Mouse (Mus musculus) neural tube, embryonic 13.5 days (tissue): ENCODE results near the gene Ccnl1. TPM values are rescaled to one million over a fixed set of nuclear protein-coding genes. Genes with fewer than 3 reads are reported as not detected.

ENCODE experiments used
- ATAC-seq: fragments of 200-750 bp; cut with Nextera tagmentation; 2 replicates; pipeline ENCODE4 v1.8.0; 2017; ENCODE audit warnings: low read depth, mild to moderate bottlenecking, moderate TSS enrichment, moderate library complexity
- H3K27ac ChIP-seq: fragments of 300-500 bp; sonication (generic); replicated peaks from 2 replicates; pipeline ENCODE4 v1.5.1; 2015; ENCODE audit warnings: moderate library complexity, mild to moderate bottlenecking, inconsistent platforms
- H3K27me3 ChIP-seq: fragments of 300-500 bp; sonication (generic); 2 replicates; pipeline ENCODE4 v1.6.1; 2015; ENCODE audit warnings: mild to moderate bottlenecking, inconsistent platforms
- H3K36me3 ChIP-seq: fragments of 300-500 bp; sonication (generic); 2 replicates; pipeline ENCODE4 v1.6.1; 2015; ENCODE audit warnings: mild to moderate bottlenecking, inconsistent platforms
- H3K4me1 ChIP-seq: fragments of 300-500 bp; sonication (generic); replicated peaks from 2 replicates; pipeline ENCODE4 v1.6.1; 2015; ENCODE audit warnings: inconsistent platforms
- H3K4me2 ChIP-seq: fragments of 300-500 bp; sonication (generic); 2 replicates; pipeline ENCODE4 v1.6.1; 2015; ENCODE audit warnings: inconsistent platforms, mild to moderate bottlenecking, moderate library complexity
- H3K4me3 ChIP-seq: fragments of 300-500 bp; sonication (generic); 2 replicates; pipeline ENCODE4 v1.5.1; 2015; ENCODE audit warnings: mild to moderate bottlenecking, inconsistent platforms
- H3K9ac ChIP-seq: fragments of 300-500 bp; sonication (generic); 2 replicates; pipeline ENCODE4 v1.6.1; 2015; ENCODE audit warnings: moderate library complexity, mild to moderate bottlenecking, inconsistent platforms
- H3K9me3 ChIP-seq: fragments of 300-500 bp; sonication (generic); 2 replicates; pipeline ENCODE4 v1.6.1; 2016; ENCODE audit warnings: inconsistent platforms
- WGBS: fragments of 180-500 bp; shearing (Covaris S2); methylation state at CpG from one replicate; pipeline ENCODE4 v1.1.7; 2015; 5-methylcytosine and 5-hydroxymethylcytosine counted together
- polyA plus RNA-seq: library from polyadenylated mRNA; unstranded; fragments of >200 nt; fragmentation: Nextera tagmentation; extraction: Ambion mirVana; gene quantifications from 2 replicates; pipeline ENCODE4 v1.2.1, GENCODE M21; 2015

The Ccnl1 gene
- polyA plus RNA-seq, 1 experiment from 2014 or later, result 75.1 TPM

GRCm38 (mm10) chr3:65930636-65931035, 27.4 kb downstream of the Ccnl1 start:
- no peak overlapping the region for H3K27ac ChIP-seq
- H3K4me2 ChIP-seq, result no peak overlapping the region
- no peak overlapping the region for H3K9ac ChIP-seq
- ATAC-seq, result no peak
- H3K36me3 ChIP-seq, result no peaks in the 10 kb centered on the region
- no peaks in the 10 kb centered on the region for H3K9me3 ChIP-seq
- peaks cover 18% of the 10 kb centered on the region for H3K4me1 ChIP-seq
- H3K27me3 ChIP-seq, result no peaks in the 10 kb centered on the region
- 56% methylated on average over 8 of the region's 8 CpGs for WGBS
- H3K4me3 ChIP-seq, result no peak overlapping the region

- Histone ChIP-seq H3K27ac (no peak overlapping the region), H3K4me3 (0 out of 2 replicates have a peak overlapping the region, but pooled peaks have one; percentile 9), H3K36me3 (no peaks in the 10 kb centered on the region), H3K9ac (peak overlapping the region; percentile 22; the same call in 1 of the 2 replicates), H3K27me3 (no peaks in the 10 kb centered on the region), H3K9me3 (no peaks in the 10 kb centered on the region), H3K4me1 (peaks cover 18% of the 10 kb centered on the region), H3K4me2 (peak overlapping the region; percentile 50)
- peak; percentile 59; the same call in 1 of the 2 replicates for ATAC-seq
- 26% methylated on average over 20 of the region's 20 CpGs for WGBS
These were observed 28.0 kb downstream of the Ccnl1 start for GRCm38 (mm10) chr3:65929821-65930633.

GRCm38 (mm10) chr3:65929304-65929783, 28.7 kb downstream of the Ccnl1 start:
- ATAC-seq, result peak; percentile 88
- peak overlapping the region; percentile 50 for H3K4me2 ChIP-seq
- 0 out of 2 replicates have a peak overlapping the region, but pooled peaks have one; percentile 42 for H3K27ac ChIP-seq
- peaks cover 18% of the 10 kb centered on the region for H3K4me1 ChIP-seq
- peak overlapping the region; percentile 25 for H3K4me3 ChIP-seq
- peak overlapping the region; percentile 22; the same call in 1 of the 2 replicates for H3K9ac ChIP-seq
- 3% methylated on average over 10 of the region's 10 CpGs for WGBS
- H3K9me3 ChIP-seq, result no peaks in the 10 kb centered on the region
- no peaks in the 10 kb centered on the region for H3K36me3 ChIP-seq
- no peaks in the 10 kb centered on the region for H3K27me3 ChIP-seq

- H3K9ac ChIP-seq, result 0 out of 2 replicates have a peak overlapping the region, but pooled peaks have one; percentile 41
- peaks cover 18% of the 10 kb centered on the region for H3K4me1 ChIP-seq
- peak overlapping the region; percentile 50 for H3K4me2 ChIP-seq
- 0 out of 2 replicates have a peak overlapping the region, but pooled peaks have one; percentile 42 for H3K27ac ChIP-seq
- H3K9me3 ChIP-seq, result no peaks in the 10 kb centered on the region
- peak; percentile 30; the same call in 1 of the 2 replicates for ATAC-seq
- 27% methylated on average over 4 of the region's 4 CpGs for WGBS
- no peak overlapping the region; the same call in 1 of the 2 replicates for H3K4me3 ChIP-seq
- no peaks in the 10 kb centered on the region for H3K36me3 ChIP-seq
- H3K27me3 ChIP-seq, result no peaks in the 10 kb centered on the region
These were observed 29.3 kb downstream of the Ccnl1 start for GRCm38 (mm10) chr3:65928614-65929272.

- H3K9me3 ChIP-seq, result no peaks in the 10 kb centered on the region
- peaks cover 18% of the 10 kb centered on the region for H3K4me1 ChIP-seq
- no peaks in the 10 kb centered on the region for H3K36me3 ChIP-seq
- no peak overlapping the region for H3K9ac ChIP-seq
- H3K4me2 ChIP-seq, result no peak overlapping the region
- no peaks in the 10 kb centered on the region for H3K27me3 ChIP-seq
- no peak for ATAC-seq
- no peak overlapping the region for H3K4me3 ChIP-seq
- WGBS, result 75% methylated on average over 7 of the region's 7 CpGs
- H3K27ac ChIP-seq, result no peak overlapping the region
These were observed 30.4 kb downstream of the Ccnl1 start for GRCm38 (mm10) chr3:65927685-65928084.

GRCm38 (mm10) chr3:65927101-65927501, 30.9 kb downstream of the Ccnl1 start:
- 65% methylated on average over 4 of the region's 4 CpGs for WGBS
- no peak overlapping the region for H3K4me2 ChIP-seq
- no peaks in the 10 kb centered on the region for H3K9me3 ChIP-seq
- H3K4me1 ChIP-seq, result peaks cover 18% of the 10 kb centered on the region
- no peak overlapping the region for H3K4me3 ChIP-seq
- no peak overlapping the region for H3K9ac ChIP-seq
- H3K36me3 ChIP-seq, result no peaks in the 10 kb centered on the region
- H3K27me3 ChIP-seq, result no peaks in the 10 kb centered on the region
- ATAC-seq, result no peak
- H3K27ac ChIP-seq, result no peak overlapping the region

GRCm38 (mm10) chr3:65926426-65926825, 31.6 kb downstream of the Ccnl1 start:
- no peak overlapping the region for H3K27ac ChIP-seq
- no peaks in the 10 kb centered on the region for H3K27me3 ChIP-seq
- no peak overlapping the region for H3K9ac ChIP-seq
- no peak overlapping the region for H3K4me3 ChIP-seq
- H3K36me3 ChIP-seq, result no peaks in the 10 kb centered on the region
- 95% methylated on average over 5 of the region's 5 CpGs for WGBS
- no peak overlapping the region for H3K4me2 ChIP-seq
- no peaks in the 10 kb centered on the region for H3K9me3 ChIP-seq
- peaks cover 18% of the 10 kb centered on the region for H3K4me1 ChIP-seq
- no peak for ATAC-seq

- H3K9ac ChIP-seq, result no peak overlapping the region
- ATAC-seq, result no peak
- H3K4me2 ChIP-seq, result no peak overlapping the region
- no peaks in the 10 kb centered on the region for H3K27me3 ChIP-seq
- H3K4me3 ChIP-seq, result no peak overlapping the region
- 79% methylated on average over 5 of the region's 5 CpGs for WGBS
- no peaks in the 10 kb centered on the region for H3K36me3 ChIP-seq
- H3K27ac ChIP-seq, result no peak overlapping the region
- H3K4me1 ChIP-seq, result peaks cover 17% of the 10 kb centered on the region
- no peaks in the 10 kb centered on the region for H3K9me3 ChIP-seq
These were observed 32.9 kb downstream of the Ccnl1 start for GRCm38 (mm10) chr3:65925058-65925740.

GRCm38 (mm10) chr3:65922420-65922819, 35.6 kb downstream of the Ccnl1 start:
- Histone ChIP-seq H3K4me2 (no peak overlapping the region), H3K27me3 (no peaks in the 10 kb centered on the region), H3K36me3 (no peaks in the 10 kb centered on the region), H3K9me3 (no peaks in the 10 kb centered on the region), H3K4me3 (no peak overlapping the region), H3K9ac (no peak overlapping the region), H3K4me1 (no peaks in the 10 kb centered on the region), H3K27ac (no peak overlapping the region)
- WGBS, result 68% methylated on average over 6 of the region's 6 CpGs
- no peak for ATAC-seq

GRCm38 (mm10) chr3:65921671-65922070, 36.4 kb downstream of the Ccnl1 start:
- no peak for ATAC-seq
- WGBS, result 94% methylated on average over 1 of the region's 1 CpGs
- Histone ChIP-seq H3K4me2 (no peak overlapping the region), H3K27ac (no peak overlapping the region), H3K9me3 (no peaks in the 10 kb centered on the region), H3K27me3 (no peaks in the 10 kb centered on the region), H3K4me3 (no peak overlapping the region), H3K36me3 (no peaks in the 10 kb centered on the region), H3K4me1 (no peaks in the 10 kb centered on the region), H3K9ac (no peak overlapping the region)

GRCm38 (mm10) chr3:65919016-65919415, 39.0 kb downstream of the Ccnl1 start:
- Histone ChIP-seq H3K4me3 (no peak overlapping the region), H3K9ac (no peak overlapping the region), H3K27me3 (no peaks in the 10 kb centered on the region), H3K4me1 (no peaks in the 10 kb centered on the region), H3K4me2 (no peak overlapping the region), H3K36me3 (no peaks in the 10 kb centered on the region), H3K9me3 (no peaks in the 10 kb centered on the region), H3K27ac (no peak overlapping the region)
- 96% methylated on average over 2 of the region's 2 CpGs for WGBS
- ATAC-seq, result no peak

- Histone ChIP-seq H3K4me3 (no peak overlapping the region), H3K4me2 (no peak overlapping the region), H3K27ac (no peak overlapping the region), H3K4me1 (no peaks in the 10 kb centered on the region), H3K27me3 (no peaks in the 10 kb centered on the region), H3K9me3 (no peaks in the 10 kb centered on the region), H3K9ac (no peak overlapping the region), H3K36me3 (no peaks in the 10 kb centered on the region)
- WGBS, result 68% methylated on average over 4 of the region's 4 CpGs
- no peak for ATAC-seq
These were observed 45.1 kb downstream of the Ccnl1 start for GRCm38 (mm10) chr3:65912928-65913327.
